Mouse (Mus musculus) testis, adult 2 months (tissue): Measurements from ENCODE around the gene Endod1. TPM values are rescaled to one million over a fixed set of nuclear protein-coding genes. Genes with fewer than 3 reads are reported as not detected.
"Not testable (repeated sequence)": the region's sequence is repeated elsewhere in the genome, so short reads cannot be mapped to it uniquely, and the experiment has no call there.

Experiments
- H3K27ac ChIP-seq: fragments of 200-500 bp; 2 replicates; pipeline ENCODE4 v1.5.1; 2012; ENCODE audit warnings: low read depth, low read length; ENCODE audit not compliant: control insufficient read depth, insufficient read depth
- H3K27me3 ChIP-seq: fragments of 200-500 bp; 2 replicates; pipeline ENCODE4 v1.6.1; 2012; ENCODE audit warnings: mild to moderate bottlenecking, low read length, moderate library complexity; ENCODE audit not compliant: control insufficient read depth, insufficient read depth
- H3K36me3 ChIP-seq: fragments of 200-500 bp; 2 replicates; pipeline ENCODE4 v1.6.1; 2012; ENCODE audit warnings: mild to moderate bottlenecking, low read length; ENCODE audit not compliant: control insufficient read depth, insufficient read depth
- H3K4me1 ChIP-seq: fragments of 200-500 bp; 2 replicates; pipeline ENCODE4 v1.6.1; 2012; ENCODE audit warnings: low read length; ENCODE audit not compliant: control insufficient read depth, insufficient read depth
- H3K4me3 ChIP-seq: fragments of 200-500 bp; 2 replicates; pipeline ENCODE4 v1.5.1; 2012; ENCODE audit warnings: low read depth, mild to moderate bottlenecking, low read length, moderate library complexity, mixed read lengths; ENCODE audit not compliant: control insufficient read depth
- CTCF ChIP-seq: fragments of 200-500 bp; IDR thresholded peaks from 2 replicates; pipeline ENCODE4 v1.5.1; 2012; ENCODE audit warnings: low read depth, mild to moderate bottlenecking, inconsistent platforms, low read length, moderate library complexity; ENCODE audit not compliant: control insufficient read depth, insufficient read depth, insufficient replicate concordance
- POLR2A ChIP-seq: fragments of 200-500 bp; IDR thresholded peaks from 2 replicates; pipeline ENCODE4 v1.6.1; 2012; ENCODE audit warnings: low read depth, mild to moderate bottlenecking, inconsistent platforms, low read length, moderate library complexity; ENCODE audit not compliant: control insufficient read depth
- polyA plus RNA-seq: library from polyadenylated mRNA; depleted of rRNA; stranded (reverse); fragments of >200 nt; gene quantifications from 2 replicates; pipeline ENCODE4 v1.2.3, GENCODE M21; 2012

The Endod1 gene
- polyA plus RNA-seq, 1 experiment = 5.1 TPM

GRCm38 (mm10) chr9:14349380-14349779 is 31.9 kb downstream of the Endod1 start:
- TF ChIP-seq POLR2A = no peak
- no peak for TF ChIP-seq CTCF
- Histone ChIP-seq H3K27me3 (no peaks in the 10 kb centered on the region), H3K27ac (no peak overlapping the region), H3K4me3 (peak overlapping the region; percentile 62), H3K36me3 (no peaks in the 10 kb centered on the region), H3K4me1 (peaks cover 2% of the 10 kb centered on the region; the same call in 1 of the 2 replicates)

- Histone ChIP-seq H3K36me3 (no peaks in the 10 kb centered on the region), H3K27me3 (no peaks in the 10 kb centered on the region), H3K4me1 (peaks cover 2% of the 10 kb centered on the region; the same call in 1 of the 2 replicates), H3K4me3 (no peak overlapping the region), H3K27ac (no peak overlapping the region)
- no peak for TF ChIP-seq POLR2A
- TF ChIP-seq CTCF = peak; percentile 54; the same call in 1 of the 2 replicates
These were observed 32.9 kb downstream of the Endod1 start for GRCm38 (mm10) chr9:14348416-14348815.

GRCm38 (mm10) chr9:14345866-14346265 is 35.4 kb downstream of the Endod1 start:
- not testable (repeated sequence) for H3K4me3 ChIP-seq, H3K36me3 ChIP-seq, H3K27ac ChIP-seq, H3K27me3 ChIP-seq, H3K4me1 ChIP-seq

- H3K27me3 ChIP-seq = no peaks in the 10 kb centered on the region
- H3K4me1 ChIP-seq = no peaks in the 10 kb centered on the region
- H3K4me3 ChIP-seq = no peak overlapping the region
- no peak overlapping the region for H3K27ac ChIP-seq
- TF ChIP-seq POLR2A = no peak
- peak; percentile 58; the same call in 1 of the 2 replicates for TF ChIP-seq CTCF
- no peaks in the 10 kb centered on the region for H3K36me3 ChIP-seq
These were observed 39.2 kb downstream of the Endod1 start for GRCm38 (mm10) chr9:14342041-14342668.

GRCm38 (mm10) chr9:14338701-14339100 is 42.6 kb downstream of the Endod1 start:
- H3K27me3 ChIP-seq = no peaks in the 10 kb centered on the region
- no peaks in the 10 kb centered on the region for H3K4me1 ChIP-seq
- no peak overlapping the region for H3K27ac ChIP-seq
- no peak overlapping the region for H3K4me3 ChIP-seq
- H3K36me3 ChIP-seq = no peaks in the 10 kb centered on the region
- TF ChIP-seq POLR2A = no peak
- no peak for TF ChIP-seq CTCF

GRCm38 (mm10) chr9:14336901-14337300 is 44.4 kb downstream of the Endod1 start:
- Histone ChIP-seq H3K4me3 (no peak overlapping the region), H3K36me3 (no peaks in the 10 kb centered on the region), H3K4me1 (no peaks in the 10 kb centered on the region), H3K27ac (no peak overlapping the region), H3K27me3 (no peaks in the 10 kb centered on the region)
- TF ChIP-seq POLR2A = no peak
- no peak for TF ChIP-seq CTCF

GRCm38 (mm10) chr9:14335829-14336228 is 45.5 kb downstream of the Endod1 start:
- Histone ChIP-seq H3K4me1 (no peaks in the 10 kb centered on the region; the same call in 1 of the 2 replicates), H3K4me3 (no peak overlapping the region), H3K27ac (no peak overlapping the region), H3K36me3 (no peaks in the 10 kb centered on the region; the same call in 1 of the 2 replicates), H3K27me3 (no peaks in the 10 kb centered on the region)
- no peak for TF ChIP-seq CTCF
- TF ChIP-seq POLR2A = no peak
